Mouse (Mus musculus) embryonic facial prominence, embryonic 13.5 days (tissue): ENCODE data around the gene Nacc2. TPM values are rescaled to one million over a fixed set of nuclear protein-coding genes. Genes with fewer than 3 reads are reported as not detected.
A peak's percentile ranks its signal among the peaks of the same experiment; 100 is the strongest.

Experiments used
- ATAC-seq: fragments of 200-750 bp; cut with Nextera tagmentation; 2 replicates; pipeline ENCODE4 v1.8.0; 2017; ENCODE audit warnings: low read depth; ENCODE audit not compliant: insufficient number of reproducible peaks, insufficient read depth, low FRiP score, low TSS enrichment
- H3K27ac ChIP-seq: fragments of 300-500 bp; sonication (generic); 2 replicates; pipeline ENCODE4 v1.5.1; 2015; ENCODE audit warnings: moderate library complexity, mild to moderate bottlenecking, inconsistent platforms
- H3K27me3 ChIP-seq: fragments of 300-500 bp; sonication (generic); 2 replicates; pipeline ENCODE4 v1.6.1; 2015; ENCODE audit warnings: mild to moderate bottlenecking, inconsistent platforms
- H3K36me3 ChIP-seq: fragments of 300-500 bp; sonication (generic); 2 replicates; pipeline ENCODE4 v1.6.1; 2015; ENCODE audit warnings: mild to moderate bottlenecking, inconsistent platforms
- H3K4me1 ChIP-seq: fragments of 300-500 bp; sonication (generic); 2 replicates; pipeline ENCODE4 v1.6.1; 2015; ENCODE audit warnings: inconsistent platforms
- H3K4me2 ChIP-seq: fragments of 300-500 bp; sonication (generic); 2 replicates; pipeline ENCODE4 v1.6.1; 2015; ENCODE audit warnings: moderate library complexity, mild to moderate bottlenecking, inconsistent platforms
- H3K4me3 ChIP-seq: fragments of 300-500 bp; sonication (generic); 2 replicates; pipeline ENCODE4 v1.5.1; 2015; ENCODE audit warnings: mild to moderate bottlenecking, inconsistent platforms
- H3K9ac ChIP-seq: fragments of 300-500 bp; sonication (generic); 2 replicates; pipeline ENCODE4 v1.6.1; 2015; ENCODE audit warnings: mild to moderate bottlenecking, inconsistent platforms
- H3K9me3 ChIP-seq: fragments of 300-500 bp; sonication (generic); 2 replicates; pipeline ENCODE4 v1.6.1; 2016; ENCODE audit warnings: inconsistent platforms
- WGBS: fragments of 180-500 bp; shearing (Covaris S2); methylation state at CpG from one replicate; pipeline ENCODE4 v1.1.7; 2015; ENCODE audit warnings: mixed read lengths; 5-methylcytosine and 5-hydroxymethylcytosine counted together
- polyA plus RNA-seq: library from polyadenylated mRNA; unstranded; fragments of >200 nt; fragmentation: Nextera tagmentation; extraction: Ambion mirVana; gene quantifications from 2 replicates; pipeline ENCODE4 v1.2.1, GENCODE M21; 2015

Nacc2 gene
- polyA plus RNA-seq, 1 experiment from 2014 or later, result 4.4 TPM

- no peak for ATAC-seq
- H3K4me3 ChIP-seq, result no peak overlapping the region
- peaks cover 39% of the 10 kb centered on the region for H3K27me3 ChIP-seq
- peaks cover 39% of the 10 kb centered on the region for H3K4me1 ChIP-seq
- 35% methylated on average over 4 of the region's 4 CpGs for WGBS
- H3K9me3 ChIP-seq, result no peaks in the 10 kb centered on the region
- H3K4me2 ChIP-seq, result peak overlapping the region; percentile 20; the same call in 1 of the 2 replicates
- no peaks in the 10 kb centered on the region for H3K36me3 ChIP-seq
- H3K27ac ChIP-seq, result 0 out of 2 replicates have a peak overlapping the region, but pooled peaks have one; percentile 23
- peak overlapping the region; percentile 41 for H3K9ac ChIP-seq
These were observed 4.3 kb downstream of the Nacc2 start for GRCm38 (mm10) chr2:26118584-26119309.

GRCm38 (mm10) chr2:26117580-26117979 is 5.4 kb downstream of the Nacc2 start:
- H3K36me3 ChIP-seq, result no peaks in the 10 kb centered on the region
- H3K9me3 ChIP-seq, result no peaks in the 10 kb centered on the region
- H3K4me1 ChIP-seq, result peaks cover 32% of the 10 kb centered on the region
- H3K9ac ChIP-seq, result no peak overlapping the region
- H3K27ac ChIP-seq, result no peak overlapping the region
- 59% methylated on average over 1 of the region's 1 CpGs for WGBS
- H3K4me2 ChIP-seq, result no peak overlapping the region
- peaks cover 28% of the 10 kb centered on the region for H3K27me3 ChIP-seq
- ATAC-seq, result no peak
- H3K4me3 ChIP-seq, result no peak overlapping the region

GRCm38 (mm10) chr2:26116550-26116949 is 6.5 kb downstream of the Nacc2 start:
- H3K4me2 ChIP-seq, result no peak overlapping the region
- 71% methylated on average over 3 of the region's 3 CpGs for WGBS
- H3K27ac ChIP-seq, result no peak overlapping the region
- no peaks in the 10 kb centered on the region for H3K9me3 ChIP-seq
- H3K4me3 ChIP-seq, result no peak overlapping the region
- H3K4me1 ChIP-seq, result peaks cover 24% of the 10 kb centered on the region
- no peak for ATAC-seq
- H3K27me3 ChIP-seq, result peaks cover 18% of the 10 kb centered on the region
- H3K36me3 ChIP-seq, result no peaks in the 10 kb centered on the region
- H3K9ac ChIP-seq, result 0 out of 2 replicates have a peak overlapping the region, but pooled peaks have one; percentile 36

GRCm38 (mm10) chr2:26115215-26115614 is 7.8 kb downstream of the Nacc2 start:
- no peak overlapping the region for H3K9ac ChIP-seq
- H3K4me3 ChIP-seq, result no peak overlapping the region
- peaks cover 4% of the 10 kb centered on the region for H3K27me3 ChIP-seq
- WGBS, result 71% methylated on average over 6 of the region's 6 CpGs
- H3K4me2 ChIP-seq, result no peak overlapping the region
- H3K4me1 ChIP-seq, result peaks cover 19% of the 10 kb centered on the region
- H3K36me3 ChIP-seq, result no peaks in the 10 kb centered on the region
- ATAC-seq, result no peak
- no peaks in the 10 kb centered on the region for H3K9me3 ChIP-seq
- no peak overlapping the region for H3K27ac ChIP-seq

- Histone ChIP-seq H3K9me3 (no peaks in the 10 kb centered on the region), H3K27me3 (no peaks in the 10 kb centered on the region), H3K36me3 (no peaks in the 10 kb centered on the region), H3K4me2 (no peak overlapping the region), H3K4me3 (no peak overlapping the region), H3K27ac (no peak overlapping the region), H3K9ac (no peak overlapping the region), H3K4me1 (no peaks in the 10 kb centered on the region)
- WGBS, result 83% methylated on average over 6 of the region's 6 CpGs
- no peak for ATAC-seq
These were observed 14.8 kb downstream of the Nacc2 start for GRCm38 (mm10) chr2:26108237-26108636.

GRCm38 (mm10) chr2:26107011-26107410 is 16.0 kb downstream of the Nacc2 start:
- 81% methylated on average over 8 of the region's 8 CpGs for WGBS
- no peak for ATAC-seq
- no peaks in the 10 kb centered on the region for H3K9me3 ChIP-seq
- H3K36me3 ChIP-seq, result no peaks in the 10 kb centered on the region
- H3K4me1 ChIP-seq, result no peaks in the 10 kb centered on the region
- H3K4me2 ChIP-seq, result no peak overlapping the region
- H3K27ac ChIP-seq, result no peak overlapping the region
- no peak overlapping the region for H3K9ac ChIP-seq
- H3K27me3 ChIP-seq, result no peaks in the 10 kb centered on the region
- H3K4me3 ChIP-seq, result no peak overlapping the region

GRCm38 (mm10) chr2:26106233-26106632 is 16.8 kb downstream of the Nacc2 start:
- no peaks in the 10 kb centered on the region for H3K4me1 ChIP-seq
- no peaks in the 10 kb centered on the region for H3K27me3 ChIP-seq
- 86% methylated on average over 2 of the region's 2 CpGs for WGBS
- no peak overlapping the region for H3K4me3 ChIP-seq
- H3K27ac ChIP-seq, result no peak overlapping the region
- no peaks in the 10 kb centered on the region for H3K36me3 ChIP-seq
- no peaks in the 10 kb centered on the region for H3K9me3 ChIP-seq
- no peak for ATAC-seq
- no peak overlapping the region for H3K4me2 ChIP-seq
- H3K9ac ChIP-seq, result no peak overlapping the region

- WGBS, result 64% methylated on average over 4 of the region's 4 CpGs
- H3K9ac ChIP-seq, result no peak overlapping the region
- H3K4me1 ChIP-seq, result peaks cover 22% of the 10 kb centered on the region
- H3K9me3 ChIP-seq, result no peaks in the 10 kb centered on the region
- H3K27me3 ChIP-seq, result no peaks in the 10 kb centered on the region
- H3K27ac ChIP-seq, result no peak overlapping the region
- no peak for ATAC-seq
- no peak overlapping the region for H3K4me3 ChIP-seq
- no peak overlapping the region for H3K4me2 ChIP-seq
- H3K36me3 ChIP-seq, result no peaks in the 10 kb centered on the region
These were observed 22.7 kb downstream of the Nacc2 start for GRCm38 (mm10) chr2:26100296-26100695.

- H3K9ac ChIP-seq, result no peak overlapping the region
- H3K27ac ChIP-seq, result no peak overlapping the region
- no peak overlapping the region for H3K4me2 ChIP-seq
- H3K36me3 ChIP-seq, result no peaks in the 10 kb centered on the region
- H3K27me3 ChIP-seq, result no peaks in the 10 kb centered on the region
- no peak overlapping the region for H3K4me3 ChIP-seq
- WGBS, result 81% methylated on average over 1 of the region's 1 CpGs
- peaks cover 22% of the 10 kb centered on the region for H3K4me1 ChIP-seq
- no peak for ATAC-seq
- H3K9me3 ChIP-seq, result no peaks in the 10 kb centered on the region
These were observed 23.2 kb downstream of the Nacc2 start for GRCm38 (mm10) chr2:26099851-26100250.

- WGBS, result 70% methylated on average over 5 of the region's 5 CpGs
- Histone ChIP-seq H3K9ac (no peak overlapping the region), H3K4me3 (no peak overlapping the region), H3K27ac (no peak overlapping the region), H3K9me3 (no peaks in the 10 kb centered on the region), H3K27me3 (no peaks in the 10 kb centered on the region), H3K4me1 (peaks cover 22% of the 10 kb centered on the region), H3K36me3 (no peaks in the 10 kb centered on the region), H3K4me2 (no peak overlapping the region)
- no peak for ATAC-seq
These were observed 23.8 kb downstream of the Nacc2 start for GRCm38 (mm10) chr2:26099260-26099659.

- Histone ChIP-seq H3K4me3 (no peak overlapping the region), H3K27me3 (peaks cover 31% of the 10 kb centered on the region), H3K27ac (no peak overlapping the region), H3K9me3 (no peaks in the 10 kb centered on the region), H3K9ac (no peak overlapping the region), H3K36me3 (peaks cover 8% of the 10 kb centered on the region), H3K4me1 (peaks cover 39% of the 10 kb centered on the region), H3K4me2 (no peak overlapping the region)
- WGBS, result 79% methylated on average over 7 of the region's 7 CpGs
- ATAC-seq, result no peak
These were observed 29.1 kb downstream of the Nacc2 start for GRCm38 (mm10) chr2:26093897-26094296.

GRCm38 (mm10) chr2:26091771-26092393 is 31.1 kb downstream of the Nacc2 start:
- H3K27me3 ChIP-seq, result peaks cover 31% of the 10 kb centered on the region
- H3K9me3 ChIP-seq, result no peaks in the 10 kb centered on the region
- WGBS, result 2% methylated on average over 24 of the region's 24 CpGs
- peaks cover 28% of the 10 kb centered on the region for H3K4me1 ChIP-seq
- peak overlapping the region; percentile 99 for H3K4me2 ChIP-seq
- no peak for ATAC-seq
- H3K9ac ChIP-seq, result peak overlapping the region; percentile 86
- peaks cover 8% of the 10 kb centered on the region for H3K36me3 ChIP-seq
- peak overlapping the region; percentile 84 for H3K27ac ChIP-seq
- H3K4me3 ChIP-seq, result peak overlapping the region; percentile 68
